Mouse (Mus musculus): ENCODE results near the gene Tmem115. TPM values are rescaled to one million over a fixed set of nuclear protein-coding genes. Genes with fewer than 3 reads are reported as not detected.

The Tmem115 gene
- polyA plus RNA-seq, 1 experiment from 2014 or later = 46.2 TPM

DNA sequence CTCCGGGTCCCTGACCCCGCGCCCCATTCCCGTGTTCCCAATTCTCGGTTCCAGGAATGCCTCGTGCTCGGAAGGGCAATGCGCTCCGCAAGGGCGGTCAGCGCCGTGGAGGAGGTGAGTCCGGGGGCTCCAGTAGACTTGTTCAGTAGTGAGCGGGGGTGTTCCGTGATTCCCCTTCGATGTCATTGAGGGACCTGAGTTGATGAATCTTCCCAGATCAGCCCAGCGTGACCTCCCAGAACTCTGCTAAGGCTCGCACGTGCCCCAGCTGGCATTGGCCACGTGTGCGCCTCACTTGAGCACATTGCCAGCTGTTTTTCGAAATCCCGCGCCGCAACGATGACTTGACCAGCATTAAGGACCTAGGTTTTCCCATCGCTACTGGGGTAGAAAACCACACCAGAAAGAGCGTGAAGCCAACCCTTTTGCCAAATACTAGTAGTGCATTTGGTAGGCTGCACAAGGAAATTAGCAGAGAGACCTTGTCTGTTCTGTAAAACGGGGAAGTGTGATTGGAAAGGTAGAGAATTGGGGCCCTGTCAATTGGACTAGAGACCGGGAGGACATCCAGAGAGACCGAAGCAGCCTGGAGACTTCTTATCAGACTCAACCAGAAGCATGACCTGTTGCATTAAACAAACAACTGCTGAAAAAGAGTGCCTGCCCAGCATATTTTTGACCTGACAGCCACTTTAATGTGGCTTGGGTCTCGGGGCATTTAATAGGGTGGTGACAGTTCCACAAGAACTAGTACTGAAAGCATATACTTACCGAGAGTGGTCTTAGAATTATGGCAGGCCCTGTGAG, 54.3 kb downstream of the Tmem115 start:
- ATAC-seq (ENCODE audit: insufficient number of reproducible peaks, insufficient read depth, low FRiP score, low TSS enrichment, low read depth) = no peak
- Histone ChIP-seq H3K4me1 (peaks cover 11% of the 10 kb centered on the region), H3K4me3 (peak overlapping the region; percentile 72), H3K27me3 (no peaks in the 10 kb centered on the region), H3K9me3 (no peaks in the 10 kb centered on the region), H3K36me3 (peaks cover 46% of the 10 kb centered on the region), H3K27ac (peak overlapping the region; percentile 7; the same call in 1 of the 2 replicates), H3K9ac (peak overlapping the region; percentile 73), H3K4me2 (peak overlapping the region; percentile 70)
- 4% methylated on average over 33 of the region's 33 CpGs for whole genome bisulfite sequencing

Other genes with a start within 250 kb of the Tmem115 start
- 7.6 and 10.7 TPM in 2 replicates for gene Mapkapk3, start 244.1 kb upstream of the Tmem115 start, polyA plus RNA-seq (2015; fragmentation: Nextera tagmentation; extraction: Ambion mirVana)
- 9.3 and 12.4 TPM in 2 replicates for gene Cish, start 237.9 kb upstream of the Tmem115 start, polyA plus RNA-seq (2015; fragmentation: Nextera tagmentation; extraction: Ambion mirVana)
- gene Hemk1, start 195.6 kb upstream of the Tmem115 start, polyA plus RNA-seq (2015; fragmentation: Nextera tagmentation; extraction: Ambion mirVana) = 11.4 and 12.1 TPM in 2 replicates
- 1.2 and 1.5 TPM in 2 replicates for gene 6430571L13Rik, start 193.3 kb upstream of the Tmem115 start, polyA plus RNA-seq (2015; fragmentation: Nextera tagmentation; extraction: Ambion mirVana)
- gene Cacna2d2, start 134.3 kb upstream of the Tmem115 start, polyA plus RNA-seq (2015; fragmentation: Nextera tagmentation; extraction: Ambion mirVana) = 0.76 and 1.1 TPM in 2 replicates
- 21.8 and 26.1 TPM in 2 replicates for gene Cyb561d2, start 8.2 kb downstream of the Tmem115 start, polyA plus RNA-seq (2015; fragmentation: Nextera tagmentation; extraction: Ambion mirVana)
- gene Nprl2, start 8.3 kb downstream of the Tmem115 start, polyA plus RNA-seq (2015; fragmentation: Nextera tagmentation; extraction: Ambion mirVana) = 44.3 and 47.2 TPM in 2 replicates
- gene Zmynd10, start 13.4 kb downstream of the Tmem115 start, polyA plus RNA-seq (2015; fragmentation: Nextera tagmentation; extraction: Ambion mirVana) = 2.1 and 2.2 TPM in 2 replicates
- gene Rassf1, start 17.6 kb downstream of the Tmem115 start, polyA plus RNA-seq (2015; fragmentation: Nextera tagmentation; extraction: Ambion mirVana) = 65.2 and 68.5 TPM in 2 replicates
- gene Tusc2, start 29.3 kb downstream of the Tmem115 start, polyA plus RNA-seq (2015; fragmentation: Nextera tagmentation; extraction: Ambion mirVana) = 35.9 and 42.9 TPM in 2 replicates
- gene Hyal2, start 34.0 kb downstream of the Tmem115 start, polyA plus RNA-seq (2015; fragmentation: Nextera tagmentation; extraction: Ambion mirVana) = 118 TPM in 2 replicates
- 13.8 and 15.0 TPM in 2 replicates for gene Hyal1, start 43.0 kb downstream of the Tmem115 start, polyA plus RNA-seq (2015; fragmentation: Nextera tagmentation; extraction: Ambion mirVana)
- gene Naa80, start 44.9 kb downstream of the Tmem115 start, polyA plus RNA-seq (2015; fragmentation: Nextera tagmentation; extraction: Ambion mirVana) = 21.8 and 22.5 TPM in 2 replicates
- gene Hyal3, start 46.9 kb downstream of the Tmem115 start, polyA plus RNA-seq (2015; fragmentation: Nextera tagmentation; extraction: Ambion mirVana) = 1.6 and 2.8 TPM in 2 replicates
- 39.3 and 54.2 TPM in 2 replicates for gene Ifrd2, start 53.7 kb downstream of the Tmem115 start, polyA plus RNA-seq (2015; fragmentation: Nextera tagmentation; extraction: Ambion mirVana)
- gene Sema3b, start 75.3 kb downstream of the Tmem115 start, polyA plus RNA-seq (2015; fragmentation: Nextera tagmentation; extraction: Ambion mirVana) = 8.4 and 8.6 TPM in 2 replicates
- gene Gnai2, start 101.4 kb downstream of the Tmem115 start, polyA plus RNA-seq (2015; fragmentation: Nextera tagmentation; extraction: Ambion mirVana) = 446 and 470 TPM in 2 replicates
- gene Slc38a3, start 135.6 kb downstream of the Tmem115 start, polyA plus RNA-seq (2015; fragmentation: Nextera tagmentation; extraction: Ambion mirVana) = 3.4 and 4.1 TPM in 2 replicates
- 1.2 and 2.0 TPM in 2 replicates for gene Gnat1, start 145.8 kb downstream of the Tmem115 start, polyA plus RNA-seq (2015; fragmentation: Nextera tagmentation; extraction: Ambion mirVana)
- 37.7 and 44.0 TPM in 2 replicates for gene Sema3f, start 176.5 kb downstream of the Tmem115 start, polyA plus RNA-seq (2015; fragmentation: Nextera tagmentation; extraction: Ambion mirVana)
- 262 and 274 TPM in 2 replicates for gene Rbm5, start 237.1 kb downstream of the Tmem115 start, polyA plus RNA-seq (2015; fragmentation: Nextera tagmentation; extraction: Ambion mirVana)